Mouse (Mus musculus) R1 (cell line): ENCODE results near the gene Mast1.

ENCODE experiments used
- DNase-seq: peaks from one replicate; pipeline ENCODE4 v3.0.0-alpha.2; 2018; ENCODE audit warnings: low read depth, low spot score

Mast1 gene

GRCm38 (mm10) chr8:84936962-84937546 is at the start of gene Mast1:
Mast1 (minus strand) TSS chr8:84937359.
- DNase-seq: peak; percentile 78

GRCm38 (mm10) chr8:84986379-84986945 is 49.3 kb upstream of the Mast1 start:
- no peak for DNase-seq

DNA sequence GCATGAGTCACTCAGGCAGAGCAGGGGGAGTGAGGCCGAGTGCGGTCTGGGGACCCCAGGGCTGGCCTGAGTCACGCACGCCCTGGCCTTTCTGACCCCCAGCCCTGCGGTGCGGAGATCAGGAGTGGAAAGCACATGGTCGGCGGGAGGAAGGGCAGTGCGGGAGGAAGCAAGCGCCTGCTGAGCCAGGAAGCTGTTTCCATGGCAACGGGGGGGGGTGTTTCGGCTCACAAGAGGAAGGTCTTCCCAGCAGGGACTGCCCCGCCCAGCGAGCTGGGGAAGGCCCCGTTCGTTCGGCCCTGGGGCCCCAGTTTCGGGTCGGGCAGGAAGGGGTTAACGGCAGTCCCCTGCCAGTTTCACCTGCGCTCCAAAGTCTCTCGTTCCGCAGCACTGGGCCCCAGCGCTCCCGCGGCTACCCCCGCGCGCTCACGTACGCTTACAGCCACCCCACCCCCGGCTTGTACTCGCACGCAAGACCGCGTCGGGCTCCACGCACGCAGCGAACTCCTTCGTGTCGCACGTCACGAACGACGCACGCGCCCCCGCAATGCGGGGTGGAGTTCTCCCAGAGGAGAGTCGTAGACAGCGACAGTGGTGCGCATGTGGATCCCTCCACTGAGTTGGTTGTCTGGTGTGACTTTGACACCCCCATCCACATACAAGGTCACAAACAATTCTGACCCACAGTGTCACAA is 48.7 kb upstream of the Mast1 start:
- DNase-seq: peak; percentile 98

GRCm38 (mm10) chr8:84985049-84985683 is 48.0 kb upstream of the Mast1 start:
- no peak for DNase-seq

- no peak for DNase-seq
Observed at GRCm38 (mm10) chr8:84984294-84985048, 47.3 kb upstream of the Mast1 start.

- no peak for DNase-seq
Observed at GRCm38 (mm10) chr8:84982499-84983011, 45.4 kb upstream of the Mast1 start.

DNA sequence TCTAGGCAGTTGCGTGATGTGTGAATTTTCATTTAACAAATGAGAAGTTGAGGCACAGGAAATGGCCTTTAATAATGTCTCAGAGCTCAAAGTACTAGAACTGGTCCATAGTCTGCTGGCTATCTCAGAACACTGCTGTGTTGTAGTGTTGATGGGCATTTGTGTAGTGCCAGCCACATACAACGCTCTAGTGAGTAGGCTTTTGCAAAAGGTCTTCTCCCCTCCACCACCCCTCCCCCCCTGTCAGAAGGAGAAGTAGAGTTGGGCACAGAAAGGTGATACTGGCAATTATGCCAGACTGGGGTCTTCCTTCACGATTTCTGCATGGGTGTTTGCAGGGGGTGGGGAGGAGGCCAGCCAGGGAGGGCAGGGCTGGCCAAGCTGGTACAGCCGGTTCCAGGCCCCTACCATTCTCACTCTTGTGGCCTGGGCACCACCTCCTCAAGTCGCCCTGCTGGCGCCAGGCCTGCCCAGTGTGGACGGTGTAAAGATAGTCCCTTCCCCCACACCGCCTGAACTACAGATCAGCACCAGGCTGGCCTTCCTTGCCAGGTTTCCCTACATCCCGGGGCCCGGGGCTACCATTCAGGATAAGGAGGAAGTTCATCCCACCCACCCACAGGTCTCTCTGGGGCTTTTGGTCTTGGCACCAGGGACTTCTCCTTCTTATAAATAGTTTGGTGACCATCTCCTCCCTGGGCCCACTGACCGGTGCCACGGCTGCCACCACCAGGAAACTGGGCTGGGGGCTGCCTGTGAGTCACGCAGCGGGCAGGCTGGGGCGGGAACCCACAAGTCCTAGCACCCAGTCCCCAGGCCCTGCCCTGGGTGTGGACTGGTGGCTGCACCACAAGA is 44.7 kb upstream of the Mast1 start:
- DNase-seq: no peak

- DNase-seq: no peak
Observed at GRCm38 (mm10) chr8:84980622-84981358, 43.6 kb upstream of the Mast1 start.

DNA sequence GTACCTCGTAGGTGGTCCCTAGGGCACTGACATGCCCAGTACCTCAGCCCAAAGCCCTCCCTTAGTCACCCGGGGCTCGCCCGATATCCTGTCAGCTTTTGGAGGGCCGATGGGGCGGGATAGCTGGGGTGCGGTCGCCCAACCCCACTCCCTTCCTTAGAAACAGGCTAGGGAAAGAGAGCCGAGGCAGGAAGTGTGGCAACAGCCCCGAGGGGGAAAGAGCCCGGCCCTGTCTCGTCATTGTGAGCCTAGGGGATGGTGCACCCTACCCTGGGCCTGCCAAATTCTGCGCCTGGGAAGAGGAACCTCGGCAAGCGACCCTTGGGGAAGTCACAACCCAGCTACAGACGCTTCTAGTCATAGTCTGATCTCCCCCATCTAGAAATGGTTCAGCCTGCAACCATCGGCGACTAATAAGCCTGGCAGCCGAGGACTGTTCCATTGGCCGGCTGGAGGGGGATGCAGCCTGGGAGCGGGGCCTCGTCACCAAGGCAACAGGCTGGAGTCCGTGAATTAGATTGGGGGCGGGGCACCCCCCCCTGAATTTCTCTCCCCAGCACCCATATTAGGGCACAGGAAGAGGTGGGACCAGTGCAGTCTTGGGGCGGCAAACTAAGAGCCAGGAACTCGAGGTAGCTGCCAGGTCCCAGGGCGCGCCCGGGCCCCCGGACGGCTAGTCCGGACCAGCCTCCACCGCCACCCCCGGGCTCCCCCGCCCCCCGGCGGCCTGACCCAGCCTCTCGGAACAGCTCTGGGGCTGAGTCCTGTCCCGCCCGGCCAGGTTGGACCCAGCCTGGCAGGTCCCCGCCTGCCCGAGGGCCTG is 42.7 kb upstream of the Mast1 start:
- DNase-seq: peak; percentile 99

DNA sequence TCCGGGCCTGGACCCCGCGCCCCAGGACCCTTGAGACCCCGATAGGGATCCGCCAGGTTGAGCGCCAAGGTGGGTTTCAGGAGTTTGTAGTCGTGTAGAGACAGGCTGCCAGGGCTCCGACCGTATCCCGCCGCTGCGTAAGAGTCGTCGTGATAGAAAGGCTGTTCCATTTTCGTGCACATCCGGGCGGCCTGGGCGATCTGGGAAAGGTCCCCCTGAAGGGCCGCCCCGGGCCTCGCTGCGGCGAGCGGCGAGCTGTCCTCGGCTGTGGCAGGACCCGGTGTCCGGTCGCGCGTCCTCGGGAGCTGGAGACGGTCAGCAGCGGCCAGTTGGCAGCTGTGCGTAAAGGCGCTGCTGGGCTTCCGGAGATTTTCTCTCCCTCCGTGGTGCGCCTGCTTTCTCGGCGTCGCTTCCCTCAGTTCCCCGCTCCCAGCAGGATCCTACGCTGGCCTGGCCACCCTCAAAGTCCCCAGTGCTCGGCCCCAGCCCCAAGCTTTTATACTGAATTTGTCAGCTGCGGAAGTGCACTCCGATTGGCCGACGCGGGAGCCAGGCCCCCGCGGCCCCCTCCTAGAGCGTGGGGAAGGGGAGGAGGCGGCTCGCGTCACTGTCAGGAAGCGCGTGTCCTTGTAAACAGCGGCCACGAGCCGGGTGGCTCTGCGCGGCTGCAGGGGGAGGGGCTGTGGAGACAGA is 41.2 kb upstream of the Mast1 start, which contains the start of gene Junb:
Junb (minus strand) TSS at position 471 of the 693 bp plus-strand sequence.
- DNase-seq: peak; percentile 94

DNA sequence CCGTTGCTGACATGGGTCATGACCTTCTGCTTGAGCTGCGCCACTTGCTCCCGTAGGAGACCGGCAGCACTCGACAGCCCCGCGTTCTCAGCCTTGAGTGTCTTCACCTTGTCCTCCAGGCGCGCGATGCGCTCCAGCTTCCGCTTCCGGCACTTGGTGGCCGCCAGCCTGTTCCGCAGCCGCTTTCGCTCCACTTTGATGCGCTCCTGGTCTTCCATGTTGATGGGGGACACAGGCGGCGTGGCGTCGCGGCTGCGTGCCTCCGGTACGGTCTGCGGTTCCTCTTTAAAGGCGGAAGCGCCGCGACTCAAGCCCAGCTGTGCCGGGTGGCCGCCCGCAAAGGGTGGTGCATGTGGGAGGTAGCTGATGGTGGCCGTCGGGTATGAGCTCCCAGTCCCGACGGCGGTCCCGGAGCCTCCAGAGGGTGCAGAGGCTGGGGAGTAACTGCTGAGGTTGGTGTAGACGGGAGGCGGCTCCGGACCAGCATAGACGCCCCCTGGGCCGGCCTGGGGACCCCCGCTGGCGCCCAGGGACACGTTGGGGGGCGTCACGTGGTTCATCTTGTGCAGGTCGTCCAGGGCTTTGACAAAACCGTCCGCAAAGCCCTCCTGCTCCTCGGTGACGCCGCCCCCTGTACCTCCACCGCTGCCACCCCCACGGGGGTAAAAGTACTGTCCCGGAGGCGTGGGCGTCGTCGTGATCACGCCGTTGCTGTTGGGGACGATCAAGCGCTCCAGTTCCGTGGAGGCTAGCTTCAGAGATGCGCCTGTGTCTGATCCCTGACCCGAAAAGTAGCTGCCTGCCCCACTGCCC is 40.5 kb upstream of the Mast1 start:
- peak; percentile 74 for DNase-seq

- DNase-seq: no peak
Observed at GRCm38 (mm10) chr8:84976763-84977434, 39.7 kb upstream of the Mast1 start.

GRCm38 (mm10) chr8:84976031-84976762 is 39.0 kb upstream of the Mast1 start:
- DNase-seq: peak; percentile 96

DNA sequence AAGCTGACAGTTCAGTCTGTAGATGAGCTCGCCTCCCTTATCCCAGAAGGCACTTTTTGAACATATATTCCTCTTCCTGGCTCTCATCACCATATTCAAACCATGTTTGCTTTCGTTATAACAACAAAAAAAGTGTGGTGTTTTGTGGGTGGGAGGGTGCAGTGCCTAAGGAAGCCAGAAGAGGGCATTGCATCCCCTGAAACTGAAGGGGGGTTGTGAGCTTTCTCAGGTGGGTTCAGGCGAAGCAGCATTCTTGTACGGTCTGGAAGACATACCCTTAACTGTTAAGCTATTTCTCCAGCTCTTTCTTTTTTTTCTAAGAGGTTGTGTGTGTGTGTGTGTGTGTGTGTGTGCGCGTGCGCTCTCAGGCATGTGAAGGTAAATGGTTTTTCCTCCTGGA is 38.3 kb upstream of the Mast1 start:
- DNase-seq: peak; percentile 81

DNA sequence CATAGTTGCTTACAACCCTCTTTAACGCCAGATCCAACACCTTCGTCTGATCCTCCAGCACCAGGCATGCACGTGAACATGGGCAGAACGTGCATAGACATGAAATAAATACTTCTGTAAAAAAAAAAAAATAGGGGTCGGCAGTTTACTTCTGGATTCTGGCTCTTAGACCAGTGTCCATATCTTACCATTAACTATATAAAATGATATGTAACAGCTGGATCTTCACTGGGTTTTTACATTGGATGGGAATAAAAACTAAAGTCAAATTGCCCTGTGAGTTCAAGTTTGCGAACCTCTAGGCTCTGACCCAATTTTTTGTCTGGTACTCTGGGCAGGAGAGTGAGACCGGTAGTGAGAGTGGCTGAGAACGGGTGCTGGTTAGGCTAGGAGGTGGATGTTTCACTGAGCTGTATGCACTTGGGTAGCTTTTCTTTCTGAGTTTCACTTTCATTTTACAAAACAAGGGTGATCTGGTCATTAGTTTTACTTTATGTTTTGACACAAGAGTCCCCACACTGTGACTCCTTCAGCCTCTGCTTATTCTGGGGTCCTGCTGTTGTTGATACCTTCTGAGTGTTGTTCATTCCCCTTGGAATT is 37.5 kb upstream of the Mast1 start:
- no peak for DNase-seq
